Mouse (Mus musculus) large intestine, adult 2 months (tissue): Measurements from ENCODE around the gene Tcp1. TPM values are rescaled to one million over a fixed set of nuclear protein-coding genes. Genes with fewer than 3 reads are reported as not detected.
A peak's percentile ranks its signal among the peaks of the same experiment; 100 is the strongest.
"Not testable (repeated sequence)": the region's sequence is repeated elsewhere in the genome, so short reads cannot be mapped to it uniquely, and the experiment has no call there.

Experiments
- DNase-seq: peaks from one replicate; pipeline ENCODE4 v3.0.0-alpha.2; 2012; ENCODE audit warnings: low read depth, low spot score
- WGBS: fragments of 180-500 bp; shearing (Covaris S2); methylation state at CpG from one replicate; pipeline ENCODE4 v1.1.7; 2018; 5-methylcytosine and 5-hydroxymethylcytosine counted together
- polyA plus RNA-seq: library from polyadenylated mRNA; depleted of rRNA; stranded (reverse); fragments of >200 nt; gene quantifications from 2 replicates; pipeline ENCODE4 v1.2.3, GENCODE M21; 2012; rRNA removed

Gene Tcp1
- 56.8 and 58.7 TPM in 2 replicates for polyA plus RNA-seq

DNA sequence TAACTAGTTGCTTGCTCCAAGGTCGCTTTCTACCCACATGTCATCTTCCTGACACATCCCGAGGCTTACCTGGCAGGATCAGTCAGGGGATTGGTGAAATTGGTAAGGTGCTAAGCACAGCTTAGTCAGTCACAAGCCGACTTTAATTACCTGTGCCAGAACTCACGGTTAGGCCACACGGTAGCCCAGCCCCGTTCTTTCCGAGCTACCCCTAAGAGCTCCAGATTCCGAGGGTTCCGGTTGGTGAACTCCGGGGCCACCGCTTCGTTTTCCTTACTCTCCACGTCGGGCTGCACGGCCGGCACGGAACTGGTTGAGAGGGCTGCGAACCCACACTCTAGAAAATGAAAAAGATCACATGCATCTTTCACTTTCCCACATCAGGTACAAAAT lies at the start of gene Tcp1:
Tcp1 (plus strand) TSS at position 214 of the 393 bp plus-strand sequence.
- under 1% methylated on average over 18 of the region's 18 CpGs for WGBS
- no peak for DNase-seq

DNA sequence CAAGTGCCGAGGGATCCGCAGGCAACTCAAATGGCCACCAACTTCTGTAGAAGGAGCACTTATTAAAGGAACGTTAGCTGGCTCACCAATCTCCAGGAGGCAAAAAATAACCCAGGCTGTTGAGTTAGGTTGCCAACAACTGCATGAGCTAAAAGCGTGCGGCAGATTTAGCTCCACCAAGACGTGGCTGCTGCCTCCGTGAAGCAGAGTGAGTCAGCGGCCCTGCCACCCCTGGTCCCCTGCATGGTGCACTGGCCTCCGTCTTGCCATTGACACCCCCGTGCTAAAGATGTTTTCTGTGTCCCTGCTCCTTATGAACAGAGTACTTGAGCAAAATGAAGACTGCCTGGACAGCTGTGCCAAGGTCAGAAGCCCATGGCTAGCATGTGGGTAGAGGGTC lies 48.6 kb upstream of the Tcp1 start:
- 81% methylated on average over 10 of the region's 10 CpGs for WGBS
- DNase-seq: no peak

DNA sequence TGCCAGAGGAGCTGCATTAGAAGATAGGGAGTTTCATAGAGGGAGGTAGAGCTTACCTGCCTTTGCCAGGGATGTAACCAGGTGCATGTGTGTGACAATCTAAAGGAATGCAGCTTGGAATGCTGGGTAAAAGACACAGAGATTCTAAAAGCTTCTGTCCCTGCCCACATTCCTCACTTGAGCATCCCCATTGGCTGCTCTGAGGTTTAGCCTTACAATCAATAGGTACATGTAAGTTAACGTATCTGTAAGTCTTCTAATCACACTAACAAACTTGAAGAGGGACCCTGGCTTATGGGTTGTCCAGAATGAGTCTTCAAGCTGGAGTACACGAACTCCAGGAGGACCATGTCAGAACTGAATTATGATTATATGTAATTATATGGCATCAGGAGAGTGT lies 47.5 kb upstream of the Tcp1 start, which contains the start of gene Mas1:
Mas1 (minus strand) TSS at position 101 of the 400 bp plus-strand sequence.
- WGBS: 43% methylated on average over 2 of the region's 2 CpGs
- DNase-seq: no peak

DNA sequence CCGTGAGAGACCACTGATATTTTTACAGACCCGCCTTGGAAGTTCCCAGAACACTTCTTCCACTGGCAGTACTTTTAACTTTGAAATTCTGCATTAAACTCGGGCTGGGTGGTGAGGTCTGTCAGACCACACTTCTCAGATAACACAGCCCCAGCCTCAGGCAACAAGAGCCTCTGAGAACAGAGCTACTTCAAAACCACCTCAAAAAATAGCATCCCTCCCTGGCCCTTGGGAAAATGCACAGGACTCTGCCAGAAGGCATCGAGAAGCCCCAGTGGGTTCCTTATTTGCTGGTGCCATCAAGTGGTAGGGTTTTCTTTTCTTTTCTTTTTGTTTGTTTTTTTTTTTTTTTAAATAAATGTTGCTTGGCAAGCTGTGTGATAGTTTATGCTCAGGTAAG lies 46.9 kb upstream of the Tcp1 start:
- WGBS: 27% methylated on average over 4 of the region's 4 CpGs
- DNase-seq: no peak

DNA sequence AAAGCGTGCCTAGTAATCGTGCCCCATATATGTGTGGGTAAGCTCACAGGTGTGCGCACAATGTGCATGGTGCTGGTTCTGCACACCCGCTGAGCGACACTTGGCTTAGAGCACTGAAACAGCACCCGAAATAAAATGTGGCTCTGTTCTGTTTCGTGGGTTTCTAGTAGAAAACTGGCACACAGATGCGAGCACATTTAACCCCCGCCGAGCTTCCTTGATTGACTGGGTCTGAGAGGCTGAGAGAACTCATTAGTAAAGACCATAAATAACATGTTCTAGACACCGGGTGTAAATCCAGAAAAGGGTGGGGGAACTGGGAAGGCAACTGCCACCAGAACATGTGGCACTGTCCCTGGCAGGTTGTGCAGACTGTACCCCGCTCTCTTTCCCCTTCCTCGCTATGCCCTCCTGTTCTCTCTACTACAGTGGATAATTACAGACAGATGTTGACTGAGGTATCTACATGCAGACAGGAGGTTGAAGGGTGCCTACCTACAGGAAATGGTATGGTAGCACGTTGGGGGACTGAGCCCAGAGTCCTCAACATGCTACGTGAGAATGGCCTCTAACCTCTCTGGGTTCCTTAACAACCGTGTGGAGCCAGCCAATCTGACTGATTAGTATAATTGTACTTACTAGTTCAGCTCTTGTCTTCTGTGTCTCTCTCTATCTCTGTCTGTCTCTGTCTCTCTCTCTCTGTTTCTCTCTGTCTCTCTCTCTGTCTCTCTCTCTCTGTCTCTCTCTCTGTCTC lies 43.0 kb upstream of the Tcp1 start:
- WGBS: 60% methylated on average over 16 of the region's 16 CpGs
- no peak for DNase-seq

DNA sequence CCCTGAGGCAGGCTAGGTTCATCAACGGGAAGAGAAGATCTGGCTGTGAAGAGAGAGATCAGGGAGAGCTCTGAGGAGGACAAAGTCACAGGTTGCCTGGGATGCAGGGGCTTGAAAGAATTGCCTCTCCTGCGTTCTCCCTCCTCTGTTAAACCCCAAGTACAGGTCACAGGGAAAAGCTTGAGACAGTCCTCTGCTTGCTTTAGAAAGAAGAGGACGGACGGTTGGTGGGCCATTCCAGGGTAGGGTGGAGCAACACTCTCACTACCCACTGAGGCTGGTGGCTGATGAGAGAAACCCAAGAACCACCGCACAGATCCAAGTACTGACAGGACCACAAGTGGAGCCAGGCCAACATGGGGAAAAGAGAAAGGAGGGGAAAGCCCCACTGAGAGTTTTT lies 39.8 kb upstream of the Tcp1 start, which contains the start of gene Mrgprh:
Mrgprh (plus strand) TSS at position 301 of the 400 bp plus-strand sequence.
- WGBS: 73% methylated on average over 5 of the region's 5 CpGs
- DNase-seq: no peak

DNA sequence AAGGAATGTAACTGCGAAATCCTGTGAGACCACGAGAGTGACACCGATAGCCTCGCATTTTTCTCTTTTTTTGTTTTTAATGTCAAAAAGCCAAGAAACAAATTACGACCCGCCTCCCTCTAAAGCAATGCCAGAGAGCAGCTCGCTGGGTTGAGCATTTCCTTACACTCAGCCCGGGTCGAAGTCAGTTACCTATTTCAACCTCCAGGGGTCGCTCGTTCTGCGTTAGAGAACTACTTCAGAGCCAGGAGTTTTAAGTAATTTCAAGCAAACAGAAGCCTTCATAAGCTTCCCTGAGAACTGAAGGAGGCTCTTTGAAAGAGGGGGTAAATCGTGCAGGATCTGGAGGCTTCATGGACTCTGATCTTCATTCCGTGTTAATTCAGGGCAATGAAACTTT lies 35.3 kb upstream of the Tcp1 start:
- WGBS: 1% methylated on average over 14 of the region's 14 CpGs
- DNase-seq: peak; percentile 59

DNA sequence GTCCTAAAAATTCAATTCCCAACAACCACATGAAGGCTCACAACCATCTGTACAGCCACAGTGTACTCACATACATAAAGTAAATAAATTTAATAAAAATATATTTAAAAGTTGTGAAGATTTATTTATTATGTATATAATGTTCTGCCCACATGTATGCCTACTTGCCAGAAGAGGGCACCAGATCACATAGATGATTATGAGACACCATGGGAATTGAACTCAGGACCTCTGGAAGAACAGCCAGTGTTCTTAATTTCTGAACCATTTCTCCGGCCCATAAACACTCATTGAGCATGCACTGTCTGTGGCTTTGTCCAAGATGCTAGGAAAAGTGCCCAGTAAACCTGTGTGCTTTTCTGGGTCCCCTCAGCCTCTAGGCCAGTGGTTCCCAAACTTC lies 34.3 kb upstream of the Tcp1 start:
- DNase-seq: no peak
- WGBS: 90% methylated on average over 1 of the region's 1 CpGs

DNA sequence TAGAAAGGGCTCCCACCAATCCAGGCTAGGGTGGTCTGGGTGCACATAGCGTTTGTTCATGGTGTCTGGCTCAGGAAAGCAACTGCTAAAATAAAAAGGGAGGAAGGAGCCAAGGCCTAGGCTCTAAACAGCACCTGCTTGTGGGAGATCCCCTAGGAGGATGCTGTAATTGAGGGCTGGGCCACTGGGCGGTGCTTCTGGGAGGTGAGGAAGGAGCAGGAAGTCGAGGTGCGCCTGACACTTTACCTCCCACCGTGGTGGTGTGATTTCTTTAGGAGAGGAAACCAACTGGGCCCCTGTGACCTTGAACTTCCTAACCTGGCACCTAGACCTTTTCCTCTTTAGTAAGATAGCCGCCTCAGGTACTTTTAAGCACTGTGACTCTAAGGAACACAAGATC lies 28.9 kb upstream of the Tcp1 start:
- no peak for DNase-seq

DNA sequence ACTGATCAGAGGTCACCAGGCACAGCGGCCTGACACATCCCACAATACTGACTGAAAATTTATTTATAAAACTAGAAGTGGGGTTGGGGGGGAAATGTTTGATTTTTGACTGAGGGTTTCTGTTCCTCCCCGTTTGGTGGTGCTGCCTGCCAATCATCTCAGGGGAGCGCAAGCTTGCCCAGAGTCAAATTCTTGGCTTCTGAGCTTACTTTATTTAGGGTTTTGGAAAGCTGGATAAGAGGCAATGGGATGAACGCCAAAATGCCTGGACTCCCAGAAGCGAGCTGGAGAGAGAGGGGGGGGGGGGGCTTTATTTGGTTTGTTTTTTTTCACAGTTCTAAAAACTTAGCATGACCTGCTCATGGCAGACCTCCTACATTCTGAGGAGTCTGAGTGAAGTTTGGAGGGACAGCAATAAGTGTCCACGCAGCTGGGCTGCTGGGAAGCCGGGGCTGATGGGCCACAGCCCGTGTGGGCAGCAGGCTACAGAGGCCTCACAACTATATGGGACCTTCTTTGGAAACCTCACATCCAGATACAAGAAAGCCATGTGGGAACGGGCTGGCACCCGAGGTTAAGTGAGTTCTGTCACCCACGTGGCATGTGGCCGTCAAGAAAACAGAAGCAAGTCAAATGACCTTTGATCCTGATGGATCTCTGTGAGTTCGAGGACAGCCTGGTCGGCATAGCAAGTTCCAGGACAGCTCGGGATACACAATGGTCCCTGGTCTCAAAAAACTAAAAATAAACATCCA lies 28.3 kb upstream of the Tcp1 start:
- 72% methylated on average over 15 of the region's 15 CpGs for WGBS
- no peak for DNase-seq

More for the DNA sequence above, 28.9 kb upstream of the Tcp1 start:
- WGBS: 22% methylated on average over 6 of the region's 6 CpGs

DNA sequence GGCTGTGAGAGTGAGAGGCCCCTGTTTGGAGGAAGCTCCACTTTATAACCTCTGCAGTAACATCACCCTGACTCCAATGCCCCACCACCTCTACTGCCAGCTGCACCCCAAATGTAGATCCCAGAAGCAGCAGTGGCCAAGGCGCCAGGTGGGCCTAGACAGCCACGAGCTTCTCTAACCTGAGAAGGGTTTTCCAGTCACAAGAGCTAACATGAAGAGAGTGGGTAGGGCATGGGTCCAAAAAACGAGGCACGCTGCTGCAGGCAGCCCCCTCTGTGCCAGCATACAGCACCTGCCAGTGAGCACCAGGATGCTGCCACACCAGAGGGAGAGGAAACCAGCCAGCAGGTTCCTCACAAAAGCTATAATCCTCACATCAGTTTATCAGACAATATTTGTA lies 24.4 kb upstream of the Tcp1 start:
- WGBS: 86% methylated on average over 4 of the region's 4 CpGs
- DNase-seq: no peak

DNA sequence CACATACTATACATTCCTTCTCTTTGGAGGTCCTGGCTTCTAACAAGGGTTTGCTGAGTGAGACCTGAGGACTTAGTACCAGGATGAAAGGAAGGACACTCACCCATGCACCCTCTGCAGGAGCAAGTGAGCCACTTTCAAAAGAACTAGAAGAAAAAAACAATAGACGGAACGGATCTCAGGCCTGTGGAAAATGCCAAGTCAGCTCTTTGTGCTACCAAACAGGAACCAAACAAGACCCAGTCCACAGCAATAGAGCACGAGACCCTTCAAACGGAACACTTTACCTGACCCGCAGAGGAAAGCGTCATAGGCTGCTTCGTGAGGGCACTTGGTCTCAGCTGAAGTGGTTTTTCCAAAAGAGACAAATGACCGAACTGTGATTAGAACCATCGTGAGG lies 23.5 kb upstream of the Tcp1 start:
- 93% methylated on average over 9 of the region's 9 CpGs for WGBS
- no peak for DNase-seq

DNA sequence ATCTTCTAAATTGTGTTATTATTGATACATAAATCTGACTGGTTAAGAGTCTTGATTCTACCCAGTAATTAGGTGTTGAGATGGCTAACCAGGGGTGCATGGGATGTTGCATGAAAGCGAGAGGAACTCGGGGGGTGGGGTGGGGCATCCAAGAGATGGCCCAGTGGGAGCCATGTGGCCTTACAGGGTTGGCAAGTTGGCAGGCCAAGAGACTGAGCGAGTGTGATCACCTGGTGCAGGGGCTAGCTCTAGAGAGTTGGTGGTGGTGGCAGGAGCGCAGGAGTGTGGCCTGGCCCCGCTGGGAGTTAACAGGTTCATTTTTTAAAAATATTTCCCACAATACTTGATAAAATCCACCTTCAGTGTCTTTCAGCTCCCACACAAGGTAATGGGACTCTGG lies 17.8 kb upstream of the Tcp1 start:
- WGBS: 95% methylated on average over 5 of the region's 5 CpGs
- DNase-seq: no peak

DNA sequence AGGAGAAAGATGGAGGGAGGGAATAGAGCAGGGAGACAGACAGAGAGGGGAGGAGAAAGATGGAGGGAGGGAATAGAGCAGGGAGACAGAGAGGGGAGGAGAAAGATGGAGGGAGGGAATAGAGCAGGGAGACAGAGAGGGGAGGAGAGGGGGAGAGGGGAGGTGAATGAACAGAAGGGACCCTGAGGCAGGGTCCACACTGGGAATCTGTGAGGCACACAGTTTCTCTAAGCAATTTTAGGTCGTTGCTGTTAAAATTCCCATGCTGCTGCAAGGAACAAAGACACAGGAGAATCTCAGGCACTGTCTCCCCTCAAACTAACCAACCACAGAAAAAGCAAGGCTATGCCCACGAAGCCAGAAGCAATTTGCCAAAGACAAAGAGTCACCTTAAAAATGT lies 16.9 kb upstream of the Tcp1 start:
- DNase-seq: not testable (repeated sequence)
- WGBS: 40% methylated on average over 2 of the region's 2 CpGs

DNA sequence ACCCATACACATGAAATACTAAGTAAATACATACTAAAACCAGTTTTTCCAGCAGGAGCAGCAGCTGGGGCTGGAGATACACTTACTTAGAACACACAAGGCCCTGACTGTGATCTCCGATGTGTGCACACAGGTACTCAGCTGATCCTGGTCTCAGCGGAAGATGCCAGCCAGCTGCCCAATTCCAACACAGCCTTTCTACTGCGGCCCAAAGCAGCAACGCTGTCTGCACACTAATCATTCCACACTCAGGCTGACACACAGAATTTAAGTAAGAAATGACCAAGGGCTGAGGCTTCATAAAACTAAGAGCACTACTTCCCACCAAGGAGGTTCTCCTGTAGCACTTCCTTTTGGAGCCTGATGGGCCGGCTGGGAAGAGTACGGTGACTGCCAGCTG lies 13.2 kb upstream of the Tcp1 start:
- DNase-seq: no peak
- 89% methylated on average over 6 of the region's 6 CpGs for WGBS

DNA sequence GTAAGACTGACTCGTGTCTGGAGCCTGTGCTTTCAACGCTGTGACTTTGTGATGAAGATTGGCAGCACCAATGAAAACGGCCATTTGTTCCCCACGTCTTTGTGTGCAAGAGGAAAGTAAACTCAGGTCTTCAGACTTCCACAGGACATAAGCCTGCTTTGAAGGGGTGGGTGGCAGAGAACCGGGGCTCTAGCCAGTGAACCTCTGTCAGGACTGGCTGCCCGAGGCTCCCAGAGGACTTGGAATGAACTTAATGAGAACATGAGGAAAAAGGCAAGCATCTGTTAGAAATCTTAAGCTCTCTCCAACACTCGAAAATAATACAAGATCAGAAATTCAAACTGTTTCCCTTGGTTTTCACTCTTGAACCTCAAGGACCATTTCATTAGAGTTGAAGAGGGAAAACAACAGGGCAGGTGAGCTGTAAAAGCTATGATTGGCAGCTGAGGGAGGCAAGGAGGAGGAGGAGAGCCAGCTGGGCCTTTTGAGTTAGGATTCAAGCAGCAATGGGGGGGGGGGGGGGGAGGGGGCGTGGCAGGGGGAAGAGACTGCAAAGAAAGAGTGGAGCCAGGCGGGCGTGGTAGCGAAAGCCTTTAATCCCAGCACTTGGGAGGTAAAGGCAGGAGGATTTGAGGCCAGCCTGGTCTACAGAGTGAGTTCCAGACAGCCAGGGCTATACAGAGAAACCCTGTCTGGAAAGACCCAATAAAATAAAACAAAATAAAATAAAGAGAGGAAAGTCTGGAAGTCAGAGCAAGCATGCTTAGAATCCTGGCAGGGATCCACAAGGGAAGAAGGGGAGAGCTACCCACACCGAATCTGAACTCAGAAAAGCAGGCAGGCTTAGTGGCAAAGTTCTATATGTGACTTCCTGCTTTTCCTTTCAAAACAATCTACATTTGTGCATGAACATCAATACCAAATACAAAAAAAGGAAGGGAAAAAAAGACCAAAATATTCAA lies 11.8 kb upstream of the Tcp1 start:
- DNase-seq: no peak
- WGBS: 66% methylated on average over 11 of the region's 12 CpGs

DNA sequence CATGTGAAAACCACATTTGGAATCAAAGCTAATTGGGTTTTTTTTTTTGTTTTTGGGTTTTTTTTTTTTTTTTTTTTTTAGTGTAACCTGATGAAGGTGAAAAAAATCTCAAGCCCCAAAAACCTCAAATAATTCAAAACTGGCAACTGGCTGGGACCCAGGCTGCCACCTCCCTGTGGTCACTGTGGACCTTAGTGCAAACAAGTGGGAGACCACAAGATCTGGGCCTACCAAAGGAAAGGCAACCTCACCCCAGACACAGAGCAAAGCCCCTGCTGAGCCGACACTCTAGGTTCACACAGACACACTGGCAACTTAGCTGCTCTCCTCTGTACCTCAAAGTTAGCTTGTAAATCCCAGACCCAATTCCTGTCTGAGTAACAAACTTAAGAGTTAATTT lies 11.2 kb upstream of the Tcp1 start:
- no peak for DNase-seq
- 87% methylated on average over 1 of the region's 1 CpGs for WGBS

DNA sequence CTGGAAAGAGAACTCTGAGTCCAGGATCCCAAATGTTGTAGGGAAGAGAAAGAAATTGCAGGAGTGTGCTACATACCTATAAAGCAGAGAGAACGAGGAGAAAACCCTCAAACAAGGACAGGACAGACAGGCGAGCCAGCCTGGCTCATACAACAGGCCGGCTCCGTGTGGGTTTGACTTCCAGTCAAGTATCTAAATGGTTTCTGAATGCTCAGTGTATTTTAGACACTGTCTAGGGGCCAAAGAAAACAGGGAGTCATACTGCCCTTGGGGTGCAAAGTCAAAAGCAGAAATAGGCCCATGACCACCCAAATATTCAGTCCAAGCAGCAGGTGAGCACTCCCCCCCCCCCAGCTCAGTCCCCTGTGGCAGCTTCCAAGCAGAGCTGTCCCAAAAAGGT lies 9.7 kb upstream of the Tcp1 start:
- DNase-seq: no peak
- WGBS: 82% methylated on average over 4 of the region's 4 CpGs

DNA sequence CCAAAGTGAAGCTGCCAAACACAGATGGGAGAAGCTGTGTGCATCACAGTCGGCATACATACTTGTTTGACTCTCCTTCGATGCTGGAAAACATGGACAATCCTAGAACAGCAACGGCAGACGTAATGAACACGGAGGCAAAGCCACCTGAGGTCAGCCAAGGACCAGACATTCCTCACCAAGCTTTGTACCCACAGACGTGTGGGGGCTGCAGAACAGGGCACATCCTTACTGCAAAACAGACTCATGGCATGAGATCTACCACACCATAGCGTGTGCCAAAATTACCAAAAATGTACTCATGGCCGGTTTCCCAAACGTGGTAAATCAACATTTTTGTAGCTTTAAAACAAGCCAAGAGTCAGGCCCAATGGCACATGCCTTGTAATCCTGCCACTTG lies 9.1 kb upstream of the Tcp1 start:
- no peak for DNase-seq
- WGBS: 87% methylated on average over 9 of the region's 9 CpGs
